Mouse (Mus musculus) E14TG2a.4 (cell line): ENCODE data around the gene Thada.

ENCODE experiments used
- CTCF ChIP-seq: conservative IDR thresholded peaks from 2 replicates; pipeline ENCODE4 v1.5.1; 2014; ENCODE audit warnings: low read length
- NANOG ChIP-seq: IDR thresholded peaks from 2 replicates; pipeline ENCODE4 v1.6.1; 2014; ENCODE audit warnings: borderline replicate concordance, low read length, mixed read lengths
- POU5F1 ChIP-seq: IDR thresholded peaks from 2 replicates; pipeline ENCODE4 v1.6.1; 2014; ENCODE audit warnings: low read length, borderline replicate concordance

- TF ChIP-seq CTCF (no peak), NANOG (no peak), POU5F1 (no peak)
These were observed 197.6 kb downstream of the Thada start for GRCm38 (mm10) chr17:84268450-84268849.
